In the genomic region with DNA sequence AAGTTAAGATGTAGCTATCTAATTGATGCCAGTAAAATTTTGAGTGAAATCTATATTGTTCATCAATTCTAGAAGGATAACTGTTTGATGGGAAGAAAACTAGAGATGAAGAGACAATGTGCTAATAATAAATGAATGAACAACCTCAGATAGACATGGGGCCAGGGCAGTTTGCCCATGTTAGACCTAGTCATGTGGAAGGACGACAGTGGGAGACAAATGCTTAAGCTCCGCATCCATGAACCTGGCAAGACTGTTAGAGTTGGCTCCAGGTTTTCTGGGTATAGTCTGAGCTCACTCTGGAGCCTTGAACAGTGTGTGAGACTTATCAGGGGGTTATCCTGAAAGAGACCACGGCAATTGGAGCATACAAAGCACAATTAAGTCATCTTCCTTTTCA, we compare ENCODE assay signal across 12 mouse cellular contexts.
"Had no signal": no experiment of that assay in that cellular context is flagged by ENCODE, and none has a peak within 500 bp of the region (broad histone marks: within the 10 kb centered on the region; RNA-seq: fewer than 3 reads in every experiment).

No protein-coding gene starts in this region.

- DNase-seq: kidney, adult 8-10 months; kidney, postnatal 10 days; kidney, postnatal 36 days; liver, embryonic 13.5 days; lung, adult 2 months; lung, postnatal 14 days; lung, postnatal 4 days; midbrain, embryonic 14.5 days; retina, postnatal 1 day; right cerebral cortex, postnatal 25 days; spleen, adult 18-20 months; thymus, postnatal 25 days had no signal
